Mouse (Mus musculus): ENCODE results near the gene Cstad. TPM values are rescaled to one million over a fixed set of nuclear protein-coding genes. Genes with fewer than 3 reads are reported as not detected.

The Cstad gene
- polyA plus RNA-seq, 1 experiment, result 0.85 TPM

GRCm38 (mm10) chr2:30647882-30648494, 53.1 kb downstream of the Cstad start:
- no peak for DNase-seq (ENCODE audit: low read depth in 1 of 2, low spot score in 2 of 2)
- Histone ChIP-seq H3K27ac (ENCODE audit: insufficient read depth, low read length) (no peak overlapping the region), H3K36me3 (ENCODE audit: control insufficient read depth, insufficient read depth, low read length) (no peaks in the 10 kb centered on the region), H3K4me1 (ENCODE audit: control insufficient read depth, insufficient read depth, insufficient read length) (no peaks in the 10 kb centered on the region), H3K4me3 (ENCODE audit: extremely low read depth, insufficient read depth, insufficient read length) (no peak overlapping the region), H3K27me3 (ENCODE audit: control insufficient read depth, insufficient read depth, low read length) (no peaks in the 10 kb centered on the region)
- 68% methylated on average over 13 of the region's 13 CpGs for WGBS
- TF ChIP-seq CTCF (IDR thresholded peaks at IDR 0.05; ENCODE audit: extremely low read depth, insufficient read depth, insufficient read length, insufficient replicate concordance), result no peak
- TF ChIP-seq POLR2A (IDR thresholded peaks at IDR 0.05; ENCODE audit: low read depth, low read length), result no peak

DNA sequence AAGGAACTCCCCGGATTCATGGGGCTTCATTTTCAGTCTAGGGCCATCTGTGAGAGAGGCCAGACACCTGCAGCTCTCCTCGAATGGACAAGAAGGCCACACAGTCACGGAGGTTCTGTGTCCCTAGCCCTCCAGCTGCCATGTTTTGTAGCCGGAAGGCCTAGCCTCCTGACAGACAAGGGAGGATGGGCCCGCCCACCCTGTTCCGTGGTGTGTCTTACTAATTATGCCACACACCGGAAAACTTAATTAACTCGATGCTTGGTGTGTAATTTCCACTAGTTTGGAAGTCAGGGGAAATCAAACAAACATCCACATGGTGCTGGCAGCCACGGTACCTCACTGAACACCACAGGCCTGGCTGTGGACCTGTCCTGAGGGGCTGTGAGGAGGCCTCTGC, 55.4 kb downstream of the Cstad start:
- 83% methylated on average over 9 of the region's 9 CpGs for WGBS
- Histone ChIP-seq H3K27me3 (ENCODE audit: control insufficient read depth, insufficient read depth, low read length) (no peaks in the 10 kb centered on the region), H3K27ac (ENCODE audit: insufficient read depth, low read length) (no peak overlapping the region), H3K4me1 (ENCODE audit: control insufficient read depth, insufficient read depth, insufficient read length) (no peaks in the 10 kb centered on the region), H3K36me3 (ENCODE audit: control insufficient read depth, insufficient read depth, low read length) (no peaks in the 10 kb centered on the region), H3K4me3 (ENCODE audit: extremely low read depth, insufficient read depth, insufficient read length) (no peak overlapping the region)
- TF ChIP-seq CTCF (IDR thresholded peaks at IDR 0.05; ENCODE audit: extremely low read depth, insufficient read depth, insufficient read length, insufficient replicate concordance) (no peak), POLR2A (IDR thresholded peaks at IDR 0.05; ENCODE audit: low read depth, low read length) (no peak)
- no peak for DNase-seq (ENCODE audit: low read depth in 1 of 2, low spot score in 2 of 2)

DNA sequence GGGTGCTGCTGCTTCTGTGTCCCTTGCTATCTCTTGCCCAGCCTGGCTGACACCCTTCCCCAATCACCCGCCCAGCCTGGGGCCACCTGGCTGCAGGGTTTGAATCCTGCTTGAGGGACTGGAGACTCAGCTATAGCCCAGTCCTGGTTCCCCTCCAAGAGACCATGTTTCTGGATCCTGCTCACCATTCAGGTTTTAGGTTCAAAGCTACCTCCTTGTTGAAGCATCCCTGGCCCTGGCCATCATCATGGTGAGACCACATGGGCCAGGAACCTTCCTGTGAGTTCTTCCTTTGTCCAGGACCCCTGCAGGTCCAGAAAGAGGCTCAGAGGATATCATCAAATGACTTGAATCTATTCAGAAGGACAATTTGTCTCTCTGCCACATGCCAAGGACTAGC, 57.0 kb downstream of the Cstad start:
- no peak overlapping the region for H3K27ac ChIP-seq (ENCODE audit: insufficient read depth, low read length)
- H3K4me1 ChIP-seq (ENCODE audit: control insufficient read depth, insufficient read depth, insufficient read length), result peaks cover 3% of the 10 kb centered on the region; the same call in 1 of the 2 replicates
- no peak overlapping the region for H3K4me3 ChIP-seq (ENCODE audit: extremely low read depth, insufficient read depth, insufficient read length)
- WGBS, result 76% methylated on average over 1 of the region's 1 CpGs
- no peak for DNase-seq (ENCODE audit: low read depth in 1 of 2, low spot score in 2 of 2)
- no peaks in the 10 kb centered on the region for H3K36me3 ChIP-seq (ENCODE audit: control insufficient read depth, insufficient read depth, low read length)
- H3K27me3 ChIP-seq (ENCODE audit: control insufficient read depth, insufficient read depth, low read length), result no peaks in the 10 kb centered on the region
- TF ChIP-seq POLR2A (IDR thresholded peaks at IDR 0.05; ENCODE audit: low read depth, low read length) (no peak), CTCF (IDR thresholded peaks at IDR 0.05; ENCODE audit: extremely low read depth, insufficient read depth, insufficient read length, insufficient replicate concordance) (no peak)

DNA sequence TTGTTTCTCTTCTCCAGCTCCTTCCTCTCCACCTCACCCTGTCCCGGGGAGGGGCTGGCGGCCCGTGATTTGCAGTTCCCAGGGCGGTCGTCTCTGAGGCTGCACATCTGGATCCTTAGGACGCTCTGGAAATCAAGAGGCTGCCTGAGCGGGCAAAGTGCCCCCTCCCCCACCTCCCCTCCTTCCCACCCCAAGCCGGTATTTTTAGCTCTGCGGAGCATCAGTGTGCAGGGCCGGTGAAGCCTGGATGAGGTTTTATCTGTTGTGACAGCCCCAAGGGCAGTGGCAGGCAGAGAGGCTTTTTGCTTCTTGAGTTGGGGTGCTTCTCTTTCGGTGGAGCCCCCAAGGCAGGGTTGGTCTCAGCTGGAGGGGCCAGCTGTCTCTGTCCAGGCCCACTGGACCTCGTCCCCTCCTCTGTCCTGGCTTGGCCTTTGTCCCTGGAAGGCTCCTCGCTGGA, 57.8 kb downstream of the Cstad start:
- no peak overlapping the region for H3K4me3 ChIP-seq (ENCODE audit: extremely low read depth, insufficient read depth, insufficient read length)
- 53% methylated on average over 13 of the region's 13 CpGs for WGBS
- H3K27me3 ChIP-seq (ENCODE audit: control insufficient read depth, insufficient read depth, low read length), result no peaks in the 10 kb centered on the region
- H3K4me1 ChIP-seq (ENCODE audit: control insufficient read depth, insufficient read depth, insufficient read length), result peaks cover 11% of the 10 kb centered on the region
- H3K36me3 ChIP-seq (ENCODE audit: control insufficient read depth, insufficient read depth, low read length), result no peaks in the 10 kb centered on the region
- TF ChIP-seq CTCF (IDR thresholded peaks at IDR 0.05; ENCODE audit: extremely low read depth, insufficient read depth, insufficient read length, insufficient replicate concordance) (no peak), POLR2A (IDR thresholded peaks at IDR 0.05; ENCODE audit: low read depth, low read length) (no peak)
- DNase-seq (ENCODE audit: low read depth in 1 of 2, low spot score in 2 of 2), result no peak
- no peak overlapping the region for H3K27ac ChIP-seq (ENCODE audit: insufficient read depth, low read length)

- WGBS, result 87% methylated on average over 4 of the region's 4 CpGs
- H3K4me3 ChIP-seq (ENCODE audit: extremely low read depth, insufficient read depth, insufficient read length), result no peak overlapping the region
- DNase-seq (ENCODE audit: low read depth in 1 of 2, low spot score in 2 of 2), result no peak
- H3K27me3 ChIP-seq (ENCODE audit: control insufficient read depth, insufficient read depth, low read length), result no peaks in the 10 kb centered on the region
- TF ChIP-seq CTCF (IDR thresholded peaks at IDR 0.05; ENCODE audit: extremely low read depth, insufficient read depth, insufficient read length, insufficient replicate concordance) (no peak), POLR2A (IDR thresholded peaks at IDR 0.05; ENCODE audit: low read depth, low read length) (no peak)
- H3K36me3 ChIP-seq (ENCODE audit: control insufficient read depth, insufficient read depth, low read length), result no peaks in the 10 kb centered on the region
- H3K4me1 ChIP-seq (ENCODE audit: control insufficient read depth, insufficient read depth, insufficient read length), result peaks cover 15% of the 10 kb centered on the region
- H3K27ac ChIP-seq (ENCODE audit: insufficient read depth, low read length), result no peak overlapping the region
These were observed 58.2 kb downstream of the Cstad start for GRCm38 (mm10) chr2:30653046-30653445.

GRCm38 (mm10) chr2:30654158-30654557, 59.3 kb downstream of the Cstad start:
- Histone ChIP-seq H3K36me3 (ENCODE audit: control insufficient read depth, insufficient read depth, low read length) (no peaks in the 10 kb centered on the region), H3K4me1 (ENCODE audit: control insufficient read depth, insufficient read depth, insufficient read length) (peaks cover 25% of the 10 kb centered on the region), H3K27ac (ENCODE audit: insufficient read depth, low read length) (no peak overlapping the region), H3K4me3 (ENCODE audit: extremely low read depth, insufficient read depth, insufficient read length) (no peak overlapping the region), H3K27me3 (ENCODE audit: control insufficient read depth, insufficient read depth, low read length) (no peaks in the 10 kb centered on the region)
- 94% methylated on average over 9 of the region's 9 CpGs for WGBS
- TF ChIP-seq CTCF (IDR thresholded peaks at IDR 0.05; ENCODE audit: extremely low read depth, insufficient read depth, insufficient read length, insufficient replicate concordance) (no peak), POLR2A (IDR thresholded peaks at IDR 0.05; ENCODE audit: low read depth, low read length) (no peak)
- DNase-seq (ENCODE audit: low read depth in 1 of 2, low spot score in 2 of 2), result no peak

- H3K27ac ChIP-seq (ENCODE audit: insufficient read depth, low read length), result no peak overlapping the region
These were observed 59.7 kb downstream of the Cstad start for GRCm38 (mm10) chr2:30654582-30654981.

More at GRCm38 (mm10) chr2:30654582-30654981, 59.7 kb downstream of the Cstad start:
- H3K4me3 ChIP-seq (ENCODE audit: extremely low read depth, insufficient read depth, insufficient read length), result no peak overlapping the region
- H3K4me1 ChIP-seq (ENCODE audit: control insufficient read depth, insufficient read depth, insufficient read length), result peaks cover 27% of the 10 kb centered on the region
- H3K36me3 ChIP-seq (ENCODE audit: control insufficient read depth, insufficient read depth, low read length), result no peaks in the 10 kb centered on the region
- H3K27me3 ChIP-seq (ENCODE audit: control insufficient read depth, insufficient read depth, low read length), result no peaks in the 10 kb centered on the region
- 71% methylated on average over 6 of the region's 6 CpGs for WGBS
- DNase-seq (ENCODE audit: low read depth in 1 of 2, low spot score in 2 of 2), result no peak
- TF ChIP-seq CTCF (IDR thresholded peaks at IDR 0.05; ENCODE audit: extremely low read depth, insufficient read depth, insufficient read length, insufficient replicate concordance), result no peak
- no peak for TF ChIP-seq POLR2A (IDR thresholded peaks at IDR 0.05; ENCODE audit: low read depth, low read length)
